Mouse (Mus musculus): ENCODE measurements at regions not wholly inside any gene's neighbourhood (a gene's known extent, or its start where the extent isn't known, plus 50 kb on each side); places are given as distances from the start of the nearest gene placed in this dataset.

DNA sequence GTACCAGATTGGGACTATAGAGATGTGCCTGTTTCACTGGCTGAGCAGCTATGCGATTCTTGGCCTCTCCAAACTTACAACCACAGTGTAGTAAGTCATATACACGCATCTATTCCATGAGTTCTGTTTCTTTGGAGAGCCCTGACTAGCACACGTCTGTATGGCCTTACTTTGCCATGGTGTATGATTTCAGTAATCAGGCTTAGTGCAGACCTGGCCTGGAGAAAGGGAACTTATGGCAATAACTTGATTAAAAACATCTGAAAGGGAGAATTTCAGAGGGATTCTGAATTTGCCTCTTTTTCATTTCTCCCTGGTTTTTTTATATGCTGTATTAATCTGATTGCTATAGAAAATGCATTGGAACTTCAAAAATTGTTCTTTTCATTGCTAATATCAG, 148.0 kb upstream of the Gm5148 start:
- Histone ChIP-seq H3K79me2 (ENCODE audit: control insufficient read depth, insufficient read depth, low read length) (no peaks in the 10 kb centered on the region), H3K27me3 (ENCODE audit: control insufficient read depth, insufficient read depth, low read length) (no peaks in the 10 kb centered on the region), H3K9ac (ENCODE audit: low read depth, low read length) (no peak overlapping the region), H3K4me1 (ENCODE audit: control insufficient read depth, insufficient read depth, low read length) (no peaks in the 10 kb centered on the region; the same call in 1 of the 2 replicates), H3K27ac (replicated peaks; ENCODE audit: insufficient read depth, low read depth, low read length) (no peak overlapping the region), H3K36me3 (ENCODE audit: control insufficient read depth, insufficient read depth, low read length) (no peaks in the 10 kb centered on the region), H3K4me3 (ENCODE audit: insufficient read depth, low read depth, low read length) (no peak overlapping the region)
- WGBS: 95% methylated on average over 3 of the region's 3 CpGs
- TF ChIP-seq CTCF (IDR thresholded peaks at IDR 0.05; ENCODE audit: low read depth, low read length) (no peak), POLR2A (IDR thresholded peaks at IDR 0.05; ENCODE audit: extremely low read depth, insufficient read depth, low read length) (no peak)
- DNase-seq (ENCODE audit: extremely low read depth, low read depth, low spot score): no peak

DNA sequence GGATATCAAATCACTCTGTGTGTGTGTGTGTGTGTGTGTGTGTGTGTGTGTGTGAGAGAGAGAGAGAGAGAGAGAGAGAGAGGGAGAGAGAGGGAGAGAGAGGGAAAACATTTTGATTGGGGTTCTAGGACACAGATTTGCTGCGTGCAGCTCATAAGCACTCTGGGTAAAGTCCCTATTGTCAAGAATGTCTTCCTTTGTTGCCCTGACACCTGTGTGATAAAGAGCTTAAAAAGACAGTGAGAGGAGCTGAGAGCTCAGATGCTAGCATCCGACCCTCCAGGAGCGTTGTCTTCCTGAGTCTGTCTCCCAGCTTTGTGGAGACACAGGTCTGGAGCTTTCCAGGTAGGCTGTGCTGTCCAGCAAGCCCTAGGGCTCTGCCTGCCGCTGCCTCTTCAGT, 146.8 kb upstream of the Gm5148 start:
- Histone ChIP-seq H3K36me3 (ENCODE audit: control insufficient read depth, insufficient read depth, low read length) (no peaks in the 10 kb centered on the region), H3K4me3 (ENCODE audit: insufficient read depth, low read depth, low read length) (no peak overlapping the region), H3K27ac (replicated peaks; ENCODE audit: insufficient read depth, low read depth, low read length) (no peak overlapping the region), H3K9ac (ENCODE audit: low read depth, low read length) (no peak overlapping the region), H3K27me3 (ENCODE audit: control insufficient read depth, insufficient read depth, low read length) (no peaks in the 10 kb centered on the region), H3K4me1 (ENCODE audit: control insufficient read depth, insufficient read depth, low read length) (no peaks in the 10 kb centered on the region), H3K79me2 (ENCODE audit: control insufficient read depth, insufficient read depth, low read length) (no peaks in the 10 kb centered on the region)
- no peak for TF ChIP-seq CTCF (IDR thresholded peaks at IDR 0.05; ENCODE audit: low read depth, low read length)
- no peak for TF ChIP-seq POLR2A (IDR thresholded peaks at IDR 0.05; ENCODE audit: extremely low read depth, insufficient read depth, low read length)
- no peak for DNase-seq (ENCODE audit: extremely low read depth, low read depth, low spot score)
- 88% methylated on average over 4 of the region's 4 CpGs for WGBS

DNA sequence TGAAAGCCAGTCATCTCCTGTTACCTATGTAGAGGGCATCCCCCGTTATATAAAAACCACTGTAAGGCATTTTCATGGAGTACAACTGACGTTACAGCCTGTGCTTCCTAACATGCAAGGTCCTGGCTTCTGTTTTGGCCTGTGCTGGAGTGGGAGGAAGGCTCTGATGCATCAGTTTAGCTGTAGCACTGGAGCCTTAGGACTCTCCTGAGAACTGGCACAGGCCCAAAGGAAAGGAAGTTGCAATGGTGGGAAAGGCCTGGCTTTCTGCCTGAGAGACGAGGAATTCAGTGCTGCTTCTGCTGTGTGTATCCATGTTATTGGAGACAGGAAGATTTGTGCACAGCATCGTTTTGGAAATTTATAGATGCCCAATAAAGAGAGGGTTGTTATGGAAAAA, 144.2 kb upstream of the Gm5148 start:
- no peak for DNase-seq (ENCODE audit: extremely low read depth, low read depth, low spot score)
- H3K36me3 ChIP-seq (ENCODE audit: control insufficient read depth, insufficient read depth, low read length): no peaks in the 10 kb centered on the region
- WGBS: 85% methylated on average over 4 of the region's 4 CpGs
- no peaks in the 10 kb centered on the region for H3K4me1 ChIP-seq (ENCODE audit: control insufficient read depth, insufficient read depth, low read length)
- no peak overlapping the region for H3K27ac ChIP-seq (replicated peaks; ENCODE audit: insufficient read depth, low read depth, low read length)
- no peak overlapping the region for H3K4me3 ChIP-seq (ENCODE audit: insufficient read depth, low read depth, low read length)
- TF ChIP-seq POLR2A (IDR thresholded peaks at IDR 0.05; ENCODE audit: extremely low read depth, insufficient read depth, low read length) (no peak), CTCF (IDR thresholded peaks at IDR 0.05; ENCODE audit: low read depth, low read length) (no peak)
- H3K27me3 ChIP-seq (ENCODE audit: control insufficient read depth, insufficient read depth, low read length): no peaks in the 10 kb centered on the region
- no peaks in the 10 kb centered on the region for H3K79me2 ChIP-seq (ENCODE audit: control insufficient read depth, insufficient read depth, low read length)
- H3K9ac ChIP-seq (ENCODE audit: low read depth, low read length): no peak overlapping the region

DNA sequence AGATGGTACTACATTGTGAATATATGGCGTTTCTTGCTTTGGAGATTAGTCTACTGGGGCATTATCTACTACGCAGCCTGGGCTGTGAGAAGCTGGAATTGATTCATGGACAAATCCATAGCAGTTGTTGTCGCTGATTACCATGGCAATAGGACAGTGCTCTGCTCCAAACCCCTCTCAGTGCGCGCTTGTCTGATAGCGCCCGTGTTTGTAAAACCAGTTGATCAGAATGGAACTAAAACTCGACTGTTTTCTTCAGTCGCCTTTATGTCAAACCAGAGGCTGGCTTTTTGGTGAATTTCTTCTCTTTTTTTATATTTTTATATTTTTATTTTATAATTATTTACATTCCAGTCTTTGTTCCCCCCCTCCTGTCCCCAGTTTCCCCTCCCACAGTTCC, 138.5 kb upstream of the Gm5148 start:
- TF ChIP-seq CTCF (IDR thresholded peaks at IDR 0.05; ENCODE audit: low read depth, low read length) (no peak), POLR2A (IDR thresholded peaks at IDR 0.05; ENCODE audit: extremely low read depth, insufficient read depth, low read length) (no peak)
- H3K27me3 ChIP-seq (ENCODE audit: control insufficient read depth, insufficient read depth, low read length): no peaks in the 10 kb centered on the region
- WGBS: 94% methylated on average over 9 of the region's 9 CpGs

DNA sequence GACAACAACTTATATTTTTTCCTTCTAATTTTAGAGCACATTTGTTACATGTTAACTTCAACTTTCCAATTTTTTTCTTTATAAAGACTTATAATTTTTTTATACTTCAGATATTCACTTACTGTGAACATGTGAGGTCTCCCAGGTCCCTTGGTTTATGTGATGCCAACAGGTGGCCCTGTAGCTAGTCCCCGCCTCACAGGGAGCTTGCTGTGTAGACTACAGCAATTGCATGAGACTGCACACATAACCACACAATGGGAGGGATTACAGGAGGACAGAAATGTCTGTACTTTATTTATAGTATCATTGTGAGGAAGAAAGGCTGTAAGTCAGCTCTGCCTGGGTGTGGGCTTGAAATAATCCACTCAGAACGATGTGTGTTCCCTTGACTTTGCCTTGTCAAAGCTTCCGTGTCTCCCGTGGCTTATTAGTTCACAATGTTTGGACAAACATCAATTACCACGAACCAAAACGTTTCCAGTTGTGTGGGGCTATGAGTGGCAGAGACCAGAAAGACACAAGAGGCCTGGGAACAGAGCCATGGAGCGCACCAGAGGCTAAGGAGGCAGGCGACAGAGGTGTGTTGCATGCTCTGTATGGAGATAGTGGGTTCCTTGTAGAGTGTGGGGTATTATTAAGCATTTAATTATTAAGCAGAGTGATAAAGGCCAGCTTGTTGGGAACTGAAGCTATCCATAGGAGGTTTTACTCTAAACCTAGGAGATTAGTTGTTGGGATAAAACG, 136.6 kb upstream of the Gm5148 start:
- Histone ChIP-seq H3K4me3 (ENCODE audit: insufficient read depth, low read depth, low read length) (no peak overlapping the region), H3K4me1 (ENCODE audit: control insufficient read depth, insufficient read depth, low read length) (no peaks in the 10 kb centered on the region; the same call in 1 of the 2 replicates), H3K27ac (replicated peaks; ENCODE audit: insufficient read depth, low read depth, low read length) (no peak overlapping the region), H3K36me3 (ENCODE audit: control insufficient read depth, insufficient read depth, low read length) (no peaks in the 10 kb centered on the region), H3K79me2 (ENCODE audit: control insufficient read depth, insufficient read depth, low read length) (no peaks in the 10 kb centered on the region), H3K27me3 (ENCODE audit: control insufficient read depth, insufficient read depth, low read length) (no peaks in the 10 kb centered on the region), H3K9ac (ENCODE audit: low read depth, low read length) (no peak overlapping the region)
- 74% methylated on average over 9 of the region's 9 CpGs for WGBS
- TF ChIP-seq CTCF (IDR thresholded peaks at IDR 0.05; ENCODE audit: low read depth, low read length): no peak
- no peak for TF ChIP-seq POLR2A (IDR thresholded peaks at IDR 0.05; ENCODE audit: extremely low read depth, insufficient read depth, low read length)
- no peak for DNase-seq (ENCODE audit: extremely low read depth, low read depth, low spot score)

More for the DNA sequence above, 138.5 kb upstream of the Gm5148 start:
- Histone ChIP-seq H3K79me2 (ENCODE audit: control insufficient read depth, insufficient read depth, low read length) (no peaks in the 10 kb centered on the region), H3K36me3 (ENCODE audit: control insufficient read depth, insufficient read depth, low read length) (no peaks in the 10 kb centered on the region), H3K4me1 (ENCODE audit: control insufficient read depth, insufficient read depth, low read length) (no peaks in the 10 kb centered on the region; the same call in 1 of the 2 replicates), H3K9ac (ENCODE audit: low read depth, low read length) (no peak overlapping the region), H3K4me3 (ENCODE audit: insufficient read depth, low read depth, low read length) (no peak overlapping the region), H3K27ac (replicated peaks; ENCODE audit: insufficient read depth, low read depth, low read length) (no peak overlapping the region)
- DNase-seq (ENCODE audit: extremely low read depth, low read depth, low spot score): no peak

GRCm38 (mm10) chr3:37860034-37860714, 135.9 kb upstream of the Gm5148 start:
- 38% methylated on average over 13 of the region's 13 CpGs for WGBS
- no peaks in the 10 kb centered on the region for H3K79me2 ChIP-seq (ENCODE audit: control insufficient read depth, insufficient read depth, low read length)
- H3K27me3 ChIP-seq (ENCODE audit: control insufficient read depth, insufficient read depth, low read length): no peaks in the 10 kb centered on the region
- peak; percentile 19 for DNase-seq (ENCODE audit: extremely low read depth, low read depth, low spot score)
- no peaks in the 10 kb centered on the region for H3K36me3 ChIP-seq (ENCODE audit: control insufficient read depth, insufficient read depth, low read length)
- TF ChIP-seq POLR2A (IDR thresholded peaks at IDR 0.05; ENCODE audit: extremely low read depth, insufficient read depth, low read length) (no peak), CTCF (IDR thresholded peaks at IDR 0.05; ENCODE audit: low read depth, low read length) (no peak)
- H3K27ac ChIP-seq (replicated peaks; ENCODE audit: insufficient read depth, low read depth, low read length): no peak overlapping the region
- no peaks in the 10 kb centered on the region; the same call in 1 of the 2 replicates for H3K4me1 ChIP-seq (ENCODE audit: control insufficient read depth, insufficient read depth, low read length)
- no peak overlapping the region for H3K9ac ChIP-seq (ENCODE audit: low read depth, low read length)
- no peak overlapping the region for H3K4me3 ChIP-seq (ENCODE audit: insufficient read depth, low read depth, low read length)
